Mouse (Mus musculus) naive thymus-derived CD4-positive, alpha-beta T cell, adult 5 months (primary cell): ENCODE results near the gene Gpr63. TPM values are rescaled to one million over a fixed set of nuclear protein-coding genes. Genes with fewer than 3 reads are reported as not detected.

Source experiments
- polyA plus RNA-seq: library from polyadenylated mRNA; unstranded; fragments of 100-300 nt; shearing (Covaris generic); gene quantifications from one replicate; pipeline ENCODE4 v1.2.1, GENCODE M21; 2017

Gpr63 gene
- not detected for polyA plus RNA-seq

GRCm38 (mm10) chr4:24966299-24966991 is at the start of gene Gpr63:
Gpr63 (plus strand) TSS chr4:24966407.

Other genes with a start within 250 kb of the Gpr63 start
- gene Klhl32, start 115.3 kb upstream of the Gpr63 start, polyA plus RNA-seq, result 0.10 TPM
- gene Ndufaf4, start 68.3 kb upstream of the Gpr63 start, polyA plus RNA-seq, result 21.9 TPM